Mouse (Mus musculus) mature B cell (primary cell): Measurements from ENCODE around the gene Alkbh2.

Experiments used
- in situ Hi-C: fragments of 300-500 bp; cut with MboI; formaldehyde crosslinking; loops from 2 replicates; pipeline ENCODE4 v1.14.3; 2019

The Alkbh2 gene

DNA sequence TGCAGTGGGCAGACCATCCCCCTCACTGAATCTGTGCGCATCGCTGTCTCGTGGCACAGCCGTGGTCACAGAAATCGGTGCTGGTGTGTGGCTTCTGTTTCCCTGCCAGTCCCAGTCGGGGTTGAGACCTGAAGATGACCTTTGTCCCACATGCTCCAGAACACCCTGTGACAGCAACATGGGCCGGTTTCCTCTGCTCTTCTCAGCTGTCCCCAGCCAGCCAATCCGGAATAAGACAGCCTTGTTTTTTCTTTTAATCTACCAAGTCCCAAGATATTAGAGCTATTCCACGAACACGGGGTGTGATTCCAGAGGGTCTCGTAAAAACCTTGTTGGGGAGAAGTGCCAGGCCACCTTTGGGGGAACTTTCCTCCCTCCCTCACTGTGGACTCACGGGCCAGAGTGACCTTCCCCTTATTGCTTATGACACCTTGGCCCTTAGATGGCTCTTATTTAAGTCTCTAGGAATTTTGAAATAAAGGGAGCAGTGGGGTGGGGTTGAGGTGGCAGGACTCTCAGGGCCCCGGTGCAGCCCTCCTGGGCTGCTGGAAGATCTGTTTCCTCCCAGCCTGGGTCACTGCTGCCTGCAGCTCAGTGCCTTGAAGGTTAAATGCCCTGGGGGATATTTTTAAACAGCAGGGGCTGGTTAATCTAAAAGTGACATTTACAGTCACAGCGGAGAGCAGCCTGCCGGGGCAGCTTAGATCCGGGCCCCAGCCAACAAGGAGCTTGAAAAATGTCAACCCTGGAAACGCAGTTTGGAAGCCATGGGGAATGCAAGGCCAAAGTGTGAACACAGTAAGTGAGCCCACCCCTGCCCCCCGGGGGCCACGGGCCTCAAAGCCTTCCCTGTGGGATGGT, 18.2 kb upstream of the Alkbh2 start, which contains the start of gene Acacb:
Gene Acacb (plus strand): TSS at position 508 of the 861 bp plus-strand sequence.
- in situ Hi-C loops = no loop called here

DNA sequence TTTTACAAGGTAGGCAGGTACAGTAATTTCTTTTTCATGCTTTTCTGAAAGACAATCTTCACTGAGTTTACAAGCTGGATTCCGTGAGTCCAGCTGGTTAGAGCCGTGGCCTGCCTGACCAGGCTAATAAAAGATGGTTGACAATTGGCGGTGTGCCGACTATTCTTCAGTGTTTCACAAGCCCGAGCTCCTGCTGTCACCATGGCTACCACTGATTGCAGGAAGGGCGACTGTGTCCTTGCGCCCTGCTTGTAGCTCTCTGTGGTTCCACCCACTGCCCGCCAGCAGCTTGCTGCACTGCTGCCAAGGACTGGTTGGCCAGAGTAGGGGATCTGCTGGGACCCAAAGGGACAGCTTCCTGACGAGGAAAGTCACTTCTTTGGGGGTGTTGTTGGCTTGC, 11.2 kb upstream of the Alkbh2 start:
- in situ Hi-C loops = no loop called here

DNA sequence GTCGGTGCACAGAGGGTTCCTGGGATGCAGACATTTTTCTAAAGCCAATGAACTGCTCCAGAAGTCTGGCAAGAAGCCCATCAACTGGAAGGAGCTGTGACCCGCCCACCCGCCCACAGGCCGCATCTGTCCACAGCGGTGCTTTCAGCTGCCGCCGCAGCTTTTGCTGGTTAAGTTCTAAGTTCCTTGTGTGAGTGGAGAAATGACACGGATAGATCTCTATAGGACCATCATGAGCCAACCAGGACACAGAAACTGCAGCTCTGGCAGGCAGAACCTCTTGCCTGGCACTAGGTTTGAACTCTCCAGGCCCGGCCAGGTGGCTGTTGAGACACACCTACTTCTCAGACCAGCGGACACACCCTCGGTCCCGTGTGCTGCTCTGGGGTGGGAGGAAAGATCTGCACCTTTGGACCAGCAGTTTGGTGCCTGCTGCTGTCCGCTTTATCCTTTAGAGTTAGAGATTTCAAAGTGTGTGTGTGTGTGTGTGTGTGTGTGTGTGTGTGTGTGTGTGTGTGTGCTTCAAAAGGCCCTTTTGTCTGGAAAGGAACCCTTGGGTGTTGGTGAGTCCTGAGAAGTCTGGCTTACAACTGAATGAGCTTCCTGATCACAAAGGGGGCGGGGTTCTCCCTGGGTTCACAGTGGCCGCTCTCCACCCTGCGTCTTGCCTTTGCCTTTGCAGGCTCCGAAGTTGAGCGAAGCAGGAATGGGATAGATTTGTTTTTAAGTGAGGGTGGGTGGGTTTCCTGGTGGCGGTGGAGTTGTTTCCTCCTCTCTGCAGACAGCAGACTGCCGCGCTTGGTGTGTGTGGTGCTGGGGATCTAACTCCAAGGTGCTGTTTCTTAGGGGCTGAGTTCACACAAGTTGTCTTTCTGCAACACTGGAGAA, 10.5 kb upstream of the Alkbh2 start:
- in situ Hi-C loops = no loop called here

DNA sequence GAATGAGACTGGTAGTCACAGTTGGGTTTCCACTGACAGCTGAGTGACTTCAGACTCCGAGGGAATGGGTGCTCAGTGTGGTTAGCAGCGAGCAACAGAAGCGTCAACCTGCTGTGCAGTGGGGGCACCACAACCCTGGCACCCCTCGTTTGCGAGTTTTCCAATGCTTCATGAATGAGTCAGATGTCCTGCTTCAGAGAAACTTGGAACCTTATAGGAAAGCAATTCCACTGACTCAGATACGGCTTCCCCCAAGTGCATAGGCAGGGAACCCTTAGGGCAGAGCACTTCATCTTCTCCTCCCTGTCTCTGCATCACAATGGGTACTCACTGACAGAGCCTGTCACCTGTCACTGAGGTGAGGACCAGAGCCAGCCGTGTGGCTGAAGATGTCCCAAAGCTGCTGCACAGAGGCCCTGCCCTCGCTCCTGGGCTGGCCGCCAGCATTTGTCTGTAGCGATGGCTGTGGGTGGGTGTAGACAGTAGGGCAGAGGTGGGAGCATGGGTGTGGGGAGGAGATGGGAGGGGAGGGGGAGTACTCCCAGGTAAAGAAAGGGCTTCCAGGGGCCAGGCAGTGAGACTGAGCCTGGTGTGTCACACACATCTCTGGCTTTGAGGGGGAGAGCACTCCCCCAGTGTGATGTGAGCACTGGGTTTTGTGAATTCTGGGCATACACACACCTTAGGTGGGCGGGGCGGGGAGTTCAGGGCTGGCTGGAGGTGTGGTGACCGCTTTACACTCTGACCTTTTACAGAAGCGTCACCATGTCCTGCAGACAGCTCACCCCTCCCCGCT, 9.7 kb upstream of the Alkbh2 start:
- in situ Hi-C loops = no loop called here

GRCm38 (mm10) chr5:114135516-114135915, 7.5 kb upstream of the Alkbh2 start:
- in situ Hi-C loops = no loop called here

- in situ Hi-C loops = no loop called here
Measured at GRCm38 (mm10) chr5:114134091-114134534, 6.1 kb upstream of the Alkbh2 start.

- in situ Hi-C loops = no loop called here
Measured at GRCm38 (mm10) chr5:114132841-114133240, 4.8 kb upstream of the Alkbh2 start.

DNA sequence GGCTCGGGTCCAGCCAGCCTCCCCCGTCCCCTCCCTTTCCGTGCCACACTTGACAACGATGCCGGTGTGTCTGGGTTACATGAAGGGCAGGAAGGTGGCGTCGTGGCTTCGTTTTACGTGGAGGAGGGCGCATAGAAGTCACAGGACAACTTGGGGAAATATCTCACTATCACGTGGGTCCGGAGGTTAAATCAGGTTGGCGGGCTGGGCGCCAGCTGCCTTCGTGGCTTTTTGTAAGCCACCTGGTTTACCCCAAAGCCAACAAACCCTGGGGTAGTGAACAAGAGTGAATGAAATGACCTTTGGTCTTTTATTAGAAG, 3.5 kb upstream of the Alkbh2 start:
- in situ Hi-C loops = no loop called here

DNA sequence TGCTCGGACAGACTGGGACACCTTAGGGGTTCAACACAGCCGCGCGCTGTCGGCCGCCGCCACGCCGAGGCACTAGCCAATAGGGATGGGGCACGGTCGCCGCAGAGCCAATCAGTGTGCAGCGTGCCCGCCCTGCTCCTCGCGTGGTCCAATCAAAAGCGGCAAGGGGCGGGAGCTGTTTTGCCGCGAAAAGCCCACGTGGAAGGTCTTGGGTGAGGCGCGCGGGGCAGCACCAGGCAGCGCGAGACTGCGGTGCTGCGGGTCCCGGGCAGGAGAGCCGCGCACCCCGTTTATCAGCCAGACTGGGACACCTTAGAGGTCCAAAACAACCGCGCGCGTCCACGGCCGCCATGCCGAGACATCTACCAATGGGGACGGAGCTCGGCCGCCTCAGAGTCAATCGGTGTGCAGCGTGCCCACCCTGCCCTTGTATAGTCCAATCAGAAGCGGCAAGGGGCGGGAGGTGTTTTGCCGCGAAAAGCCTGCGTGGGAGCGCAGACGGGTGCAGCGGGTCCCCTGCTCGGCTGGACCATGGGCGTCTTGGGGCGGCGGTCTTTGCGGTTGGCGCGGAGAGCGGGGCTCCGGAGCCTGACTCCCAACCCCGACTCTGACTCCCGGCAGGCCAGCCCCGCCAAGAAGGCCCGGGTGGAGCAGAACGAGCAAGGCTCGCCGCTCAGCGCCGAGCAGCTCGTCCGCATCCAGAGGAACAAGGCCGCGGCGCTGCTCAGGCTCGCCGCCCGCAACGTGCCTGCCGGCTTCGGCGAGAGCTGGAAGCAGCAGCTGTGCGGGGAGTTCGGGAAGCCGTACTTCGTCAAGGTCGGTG, 2.9 kb upstream of the Alkbh2 start:
- in situ Hi-C loops = no loop called here

DNA sequence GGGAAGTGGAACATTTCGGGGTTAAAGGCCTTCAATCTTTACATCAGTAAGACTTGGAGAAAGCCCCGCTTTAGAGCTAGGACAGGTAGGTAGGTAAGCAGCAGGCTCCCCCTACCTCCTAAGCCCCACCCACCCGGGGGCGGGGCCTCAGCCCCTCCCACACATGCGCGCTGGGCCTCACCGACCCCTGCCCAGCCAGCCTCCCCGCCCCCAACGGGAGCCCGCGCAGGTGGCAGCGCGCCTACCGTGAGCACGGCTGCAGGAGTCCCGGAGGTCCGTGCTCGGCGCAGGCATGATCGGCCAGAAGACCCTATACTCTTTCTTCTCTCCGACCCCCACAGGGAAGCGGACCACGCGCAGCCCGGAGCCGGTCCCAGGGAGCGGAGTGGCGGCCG, 2.2 kb upstream of the Alkbh2 start, which contains the start of gene Ung:
Gene Ung (plus strand): TSS at position 176 of the 395 bp plus-strand sequence.
- in situ Hi-C loops = no loop called here

GRCm38 (mm10) chr5:114129550-114130210, 1.7 kb upstream of the Alkbh2 start:
- in situ Hi-C loops = no loop called here

- in situ Hi-C loops = no loop called here
Measured at GRCm38 (mm10) chr5:114126499-114127244, 1.3 kb downstream of the Alkbh2 start.

DNA sequence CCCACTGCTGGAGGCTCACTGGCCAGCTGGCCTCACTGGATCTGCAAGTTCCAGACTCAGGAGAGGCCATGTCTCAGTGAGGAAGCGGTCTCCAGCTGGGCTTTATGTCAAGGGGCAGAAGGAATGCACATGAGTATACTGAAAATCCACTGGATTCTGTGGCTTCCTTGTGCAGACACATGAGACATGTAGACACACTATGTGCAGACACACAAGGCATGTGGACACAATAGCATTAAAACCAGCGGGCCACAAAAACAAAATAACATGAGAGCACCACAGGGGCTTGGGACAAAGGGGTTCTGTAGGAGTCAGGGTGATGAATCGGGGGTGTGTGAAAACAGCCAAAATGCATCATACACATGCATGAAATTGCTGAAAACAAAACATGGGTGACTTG, 2.0 kb downstream of the Alkbh2 start:
- in situ Hi-C loops = no loop called here

DNA sequence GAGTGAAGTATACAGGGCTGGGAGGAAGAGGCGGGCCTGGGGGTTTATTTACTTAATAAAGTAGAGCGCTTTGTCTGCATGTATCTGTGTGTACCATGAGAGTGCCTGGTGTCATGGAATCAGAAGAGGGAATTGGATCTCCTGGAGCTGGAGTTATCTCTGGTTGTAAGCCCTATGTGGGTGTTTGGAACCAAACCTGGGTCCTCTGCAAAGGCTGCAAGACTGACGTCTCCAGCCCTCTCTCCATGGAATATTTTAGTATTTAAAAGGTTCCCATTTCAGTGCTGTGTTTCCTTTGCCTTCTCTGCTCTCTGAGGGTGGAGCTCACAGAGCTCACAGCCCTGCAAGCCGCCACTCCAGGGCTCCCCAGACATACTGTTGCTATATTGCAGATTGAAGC, 8.2 kb downstream of the Alkbh2 start:
- in situ Hi-C loops = no loop called here

DNA sequence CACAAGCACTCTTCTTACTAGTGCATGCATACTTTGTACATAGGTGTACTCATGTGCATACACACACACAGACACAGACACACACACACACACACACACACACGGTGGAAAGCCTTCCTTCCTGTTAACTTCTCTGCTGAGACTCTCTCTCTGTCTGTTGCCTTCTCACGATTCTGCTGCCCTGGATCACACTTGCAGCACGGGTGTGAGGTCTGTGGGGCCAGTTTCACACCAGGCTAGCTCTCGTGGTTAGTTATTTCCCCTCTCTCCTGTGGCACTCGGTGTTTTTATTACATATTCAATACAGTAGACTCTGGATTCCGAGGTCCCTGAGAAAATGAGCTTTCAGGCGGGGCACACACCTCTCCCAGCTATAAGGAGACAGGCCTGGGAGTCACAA, 11.4 kb downstream of the Alkbh2 start:
- in situ Hi-C loops = no loop called here

DNA sequence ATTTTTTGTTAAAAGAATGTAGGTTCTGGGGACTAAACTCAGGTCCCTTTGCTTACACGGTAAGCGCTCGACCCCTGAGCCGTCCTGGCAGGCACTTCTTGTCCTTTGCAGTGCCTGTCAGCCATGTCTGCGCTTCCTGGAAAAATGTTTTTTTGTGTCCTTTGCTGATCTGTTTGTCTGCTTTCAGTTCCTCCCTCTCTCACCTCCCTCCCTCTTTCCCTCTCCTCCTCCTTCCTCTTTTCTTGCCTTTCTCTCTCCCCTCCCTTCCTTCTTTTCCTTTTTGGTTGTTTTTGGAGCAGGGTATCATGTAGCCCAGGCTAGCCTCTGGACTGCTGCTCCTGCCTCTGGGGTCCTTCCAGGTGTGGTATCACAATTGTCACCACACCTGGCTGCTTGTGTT, 13.0 kb downstream of the Alkbh2 start:
- in situ Hi-C loops = no loop called here

- in situ Hi-C loops = no loop called here
Measured at GRCm38 (mm10) chr5:114113334-114113733, 14.7 kb downstream of the Alkbh2 start.

- in situ Hi-C loops = no loop called here
Measured at GRCm38 (mm10) chr5:114106391-114106935, 21.6 kb downstream of the Alkbh2 start.

DNA sequence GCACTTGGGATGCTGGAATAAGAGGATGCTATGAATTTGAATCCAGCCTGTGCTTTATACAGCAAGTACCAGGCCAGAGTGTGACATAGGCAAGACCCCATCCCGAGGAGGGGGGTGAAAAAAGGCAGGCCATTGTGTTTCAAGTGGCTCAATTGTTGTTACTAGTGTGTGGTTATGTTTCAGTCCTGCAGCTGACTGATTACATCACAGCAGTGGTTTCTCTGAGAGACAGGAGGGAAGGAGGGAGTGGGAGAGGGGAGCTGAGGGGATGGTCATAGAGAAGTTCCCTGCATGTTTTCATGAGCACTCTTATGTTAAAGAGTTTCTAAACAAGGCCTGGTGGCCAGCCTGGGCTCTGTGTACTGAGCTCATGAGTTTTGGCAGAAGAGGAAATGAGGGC, 25.2 kb downstream of the Alkbh2 start:
- in situ Hi-C loops = no loop called here

- in situ Hi-C loops = no loop called here
Measured at GRCm38 (mm10) chr5:114101873-114102272, 26.1 kb downstream of the Alkbh2 start.
